24 mouse cellular contexts compared by ENCODE assay signal in genomic region chr7:127491846-127492245, GRCm38 (mm10). TPM values are rescaled to one million over a fixed set of nuclear protein-coding genes. Genes with fewer than 3 reads are reported as not detected.
DNase-seq lines count a peak whose midpoint lies in the region; ATAC-seq lines count a peak whose summit lies in the region.
"Had no signal": no experiment of that assay in that cellular context is flagged by ENCODE, and none has a peak within 500 bp of the region (broad histone marks: within the 10 kb centered on the region; RNA-seq: fewer than 3 reads in every experiment).

No protein-coding gene starts in this region.

- H3K27me3 ChIP-seq in midbrain, embryonic 11.5 days (ENCODE audit: control insufficient read depth, insufficient read depth, low read length) = no peaks in the 10 kb centered on the region
- H3K27me3 ChIP-seq in midbrain, embryonic 10.5 days (ENCODE audit: low read depth, poor library complexity, severe bottlenecking) = no peaks in the 10 kb centered on the region
- H3K27me3 ChIP-seq: CH12.LX; embryonic facial prominence, embryonic 12.5 days; forebrain, embryonic 13.5 days; forebrain, embryonic 15.5 days; Patski had no signal

- H3K4me2 ChIP-seq in midbrain, embryonic 11.5 days = no peak overlapping the region
- H3K4me2 ChIP-seq: embryonic facial prominence, embryonic 12.5 days; forebrain, embryonic 13.5 days; forebrain, embryonic 15.5 days had no signal

- peaks cover 19% of the 10 kb centered on the region for H3K36me3 ChIP-seq in midbrain, embryonic 11.5 days (ENCODE audit: control insufficient read depth, insufficient read depth, low read length)
- peaks cover 57% of the 10 kb centered on the region for H3K36me3 ChIP-seq in midbrain, embryonic 10.5 days

- peak; percentile 43 to 44 for DNase-seq in lung, adult 18-20 months
- DNase-seq in lung, postnatal 14 days = no peak
- DNase-seq in lung, postnatal 25 days (ENCODE audit: low spot score) = peak; percentile 42
- no peak for DNase-seq in lung, postnatal 4 days
- peak; percentile 53 for DNase-seq in midbrain, embryonic 11.5 days (ENCODE audit: low spot score, missing footprints)
- DNase-seq in midbrain, embryonic 10.5 days (ENCODE audit: low spot score) = no peak
- DNase-seq: adrenal gland, adult 8-10 months; adrenal gland, postnatal 14 days; adrenal gland, postnatal 36 days; B cell, adult 2 months; cerebellum, adult 11-12 months; cerebellum, adult 2 months; cerebellum, adult 9-10 months; cerebellum, postnatal 10 days; cerebellum, postnatal 25 days had no signal

- no peaks in the 10 kb centered on the region for H3K9me3 ChIP-seq in midbrain, embryonic 11.5 days (ENCODE audit: control insufficient read depth, low read length)
- no peaks in the 10 kb centered on the region for H3K9me3 ChIP-seq in midbrain, embryonic 10.5 days (replicated peaks)
- H3K9me3 ChIP-seq: embryonic facial prominence, embryonic 10.5 days; embryonic facial prominence, embryonic 12.5 days; forebrain, embryonic 13.5 days; forebrain, embryonic 15.5 days; G1E had no signal

- H3K9ac ChIP-seq in midbrain, embryonic 11.5 days (ENCODE audit: low read length) = no peak overlapping the region
- H3K9ac ChIP-seq: embryonic facial prominence, embryonic 12.5 days; forebrain, embryonic 13.5 days; forebrain, embryonic 15.5 days had no signal

- H3K27ac ChIP-seq in midbrain, embryonic 11.5 days (ENCODE audit: low read depth, low read length) = no peak overlapping the region
- H3K27ac ChIP-seq in midbrain, embryonic 10.5 days (replicated peaks) = no peak overlapping the region
- H3K27ac ChIP-seq: embryonic facial prominence, embryonic 10.5 days; embryonic facial prominence, embryonic 12.5 days; forebrain, embryonic 13.5 days; forebrain, embryonic 15.5 days had no signal

- WGBS in midbrain, embryonic 11.5 days = 85% methylated on average over 3 of the region's 3 CpGs
- 93% methylated on average over 3 of the region's 3 CpGs for WGBS in midbrain, embryonic 10.5 days

- no peak for ATAC-seq in midbrain, embryonic 11.5 days (ENCODE audit: low FRiP score)
- ATAC-seq: activated CD4-positive, CD25-positive, alpha-beta regulatory T cell, adult 4 months; CD4-positive, CD25-positive, alpha-beta regulatory T cell, adult 4 months; forebrain, embryonic 13.5 days; forebrain, embryonic 15.5 days; Patski had no signal

- no peaks in the 10 kb centered on the region for H3K4me1 ChIP-seq in midbrain, embryonic 11.5 days (ENCODE audit: control insufficient read depth, insufficient read depth, low read length)
- H3K4me1 ChIP-seq in midbrain, embryonic 10.5 days = no peaks in the 10 kb centered on the region
- H3K4me1 ChIP-seq: embryonic facial prominence, embryonic 10.5 days; embryonic facial prominence, embryonic 12.5 days; forebrain, embryonic 13.5 days; forebrain, embryonic 15.5 days had no signal

- no peak overlapping the region for H3K4me3 ChIP-seq in midbrain, embryonic 11.5 days (ENCODE audit: low read depth, low read length)
- H3K4me3 ChIP-seq in midbrain, embryonic 10.5 days = no peak overlapping the region
- H3K4me3 ChIP-seq: embryonic facial prominence, embryonic 10.5 days; embryonic facial prominence, embryonic 12.5 days; forebrain, embryonic 13.5 days; forebrain, embryonic 15.5 days had no signal

RNA-seq across cellular contexts. Expression of gene Fbrs, which starts 12.8 kb away (rescaled TPM):
- 9.8 and 10.7 TPM in 2 replicates for polyA plus RNA-seq in midbrain, embryonic 11.5 days (2014; fragmentation: Nextera tagmentation; extraction: Ambion mirVana)
- 8.6 and 9.6 TPM in 2 replicates for polyA plus RNA-seq in midbrain, embryonic 10.5 days (2016; fragmentation: Nextera tagmentation; extraction: Ambion mirVana)

RNA-seq across cellular contexts. Expression of gene Srcap, which starts 19.9 kb away (rescaled TPM):
- 49.6 and 52.1 TPM in 2 replicates for polyA plus RNA-seq in midbrain, embryonic 11.5 days (2014; fragmentation: Nextera tagmentation; extraction: Ambion mirVana)
- polyA plus RNA-seq in midbrain, embryonic 10.5 days (2016; fragmentation: Nextera tagmentation; extraction: Ambion mirVana) = 52.6 and 56.1 TPM in 2 replicates

RNA-seq across cellular contexts. Expression of gene Gm42715, which starts 27.5 kb away (rescaled TPM):
- polyA plus RNA-seq in midbrain, embryonic 11.5 days (2014; fragmentation: Nextera tagmentation; extraction: Ambion mirVana) = 19.2 and 20.2 TPM in 2 replicates
- 14.3 and 18.8 TPM in 2 replicates for polyA plus RNA-seq in midbrain, embryonic 10.5 days (2016; fragmentation: Nextera tagmentation; extraction: Ambion mirVana)

RNA-seq across cellular contexts. Expression of gene Prr14, which starts 32.4 kb away (rescaled TPM):
- polyA plus RNA-seq in midbrain, embryonic 11.5 days (2014; fragmentation: Nextera tagmentation; extraction: Ambion mirVana) = 70.3 and 72.4 TPM in 2 replicates
- 56.0 and 59.6 TPM in 2 replicates for polyA plus RNA-seq in midbrain, embryonic 10.5 days (2016; fragmentation: Nextera tagmentation; extraction: Ambion mirVana)

RNA-seq across cellular contexts. Expression of gene Zfp689, which starts 42.9 kb away (rescaled TPM):
- 12.6 and 15.0 TPM in 2 replicates for polyA plus RNA-seq in midbrain, embryonic 11.5 days (2014; fragmentation: Nextera tagmentation; extraction: Ambion mirVana)
- polyA plus RNA-seq in midbrain, embryonic 10.5 days (2016; fragmentation: Nextera tagmentation; extraction: Ambion mirVana) = 13.9 and 16.4 TPM in 2 replicates

Comparison
In these comparisons a context has a peak if more than half of its experiments do, and no peak if none do; other contexts are left out.
1. DNase-seq: peak in lung, adult 18-20 months (2 of 2), lung, postnatal 25 days (single experiment) and midbrain, embryonic 11.5 days (single experiment); none in lung, postnatal 14 days (single experiment), lung, postnatal 4 days (0 of 2) and midbrain, embryonic 10.5 days (single experiment).